Mouse (Mus musculus) liver, postnatal 0 days (tissue): ENCODE data around the gene Catsper3. TPM values are rescaled to one million over a fixed set of nuclear protein-coding genes. Genes with fewer than 3 reads are reported as not detected.

ENCODE experiments used
- ATAC-seq: fragments of 200-750 bp; cut with Nextera tagmentation; 2 replicates; pipeline ENCODE4 v1.8.0; 2017; ENCODE audit warnings: mild to moderate bottlenecking, moderate library complexity
- DNase-seq: peaks from one replicate; pipeline ENCODE4 v3.0.0-alpha.2; 2016
- H3K27ac ChIP-seq: fragments of 300-500 bp; sonication (generic); 2 replicates; pipeline ENCODE4 v1.5.1; 2014; ENCODE audit warnings: antibody characterized with exemption, moderate library complexity, mild to moderate bottlenecking, low read depth
- H3K27me3 ChIP-seq: fragments of 300-500 bp; sonication (generic); 2 replicates; pipeline ENCODE4 v1.6.1; 2014; ENCODE audit warnings: low read length, control low read depth, mixed read lengths; ENCODE audit not compliant: insufficient read depth
- H3K36me3 ChIP-seq: fragments of 300-500 bp; sonication (generic); replicated peaks from 2 replicates; pipeline ENCODE4 v1.6.1; 2014; ENCODE audit warnings: mild to moderate bottlenecking, control low read depth, low read length, moderate library complexity, mixed read lengths; ENCODE audit not compliant: insufficient read depth
- H3K4me1 ChIP-seq: fragments of 300-500 bp; sonication (generic); 2 replicates; pipeline ENCODE4 v1.6.1; 2014; ENCODE audit warnings: antibody characterized with exemption, mild to moderate bottlenecking, control low read depth; ENCODE audit not compliant: insufficient read depth
- H3K4me2 ChIP-seq: fragments of 300-500 bp; sonication (generic); 2 replicates; pipeline ENCODE4 v1.6.1; 2014; ENCODE audit warnings: low read depth, mild to moderate bottlenecking, low read length, moderate library complexity, mixed read lengths
- H3K4me3 ChIP-seq: fragments of 300-500 bp; sonication (generic); 2 replicates; pipeline ENCODE4 v1.5.1; 2014; ENCODE audit warnings: low read depth, low read length
- H3K9ac ChIP-seq: fragments of 300-500 bp; sonication (generic); replicated peaks from 2 replicates; pipeline ENCODE4 v1.6.1; 2014; ENCODE audit warnings: mild to moderate bottlenecking, moderate library complexity
- H3K9me3 ChIP-seq: fragments of 300-500 bp; sonication (generic); 2 replicates; pipeline ENCODE4 v1.6.1; 2016; ENCODE audit warnings: mild to moderate bottlenecking, control low read depth, low read length, mixed read lengths
- CTCF ChIP-seq: sonication (generic); IDR thresholded peaks from 2 replicates; pipeline ENCODE4 v1.5.1; 2016; ENCODE audit warnings: antibody characterized with exemption, low read depth
- EP300 ChIP-seq: IDR thresholded peaks from 2 replicates; pipeline ENCODE4 v1.6.1; 2016; ENCODE audit warnings: antibody characterized with exemption, low read depth, mild to moderate bottlenecking
- WGBS: fragments of 180-500 bp; shearing (Covaris S2); extraction: QIAGEN DNeasy Blood & Tissue Kit; methylation state at CpG from one replicate; pipeline ENCODE4 v1.1.7; 2014; ENCODE audit not compliant: insufficient replicate concordance; 5-methylcytosine and 5-hydroxymethylcytosine counted together
- polyA plus RNA-seq: library from polyadenylated mRNA; unstranded; fragments of >200 nt; fragmentation: Nextera tagmentation; extraction: Ambion mirVana; gene quantifications from 2 replicates; pipeline ENCODE4 v1.2.1, GENCODE M21; 2015

The Catsper3 gene
- 0.13 TPM in 2 replicates for polyA plus RNA-seq

GRCm38 (mm10) chr13:55784268-55784667, at the start of gene Catsper3:
Gene Catsper3, plus strand, starts transcription at chr13:55784568.
- Histone ChIP-seq H3K36me3 (no peaks in the 10 kb centered on the region), H3K4me3 (no peak within 1 kb of the TSS), H3K27ac (no peak within 1 kb of the TSS), H3K4me2 (no peak within 1 kb of the TSS), H3K27me3 (no peaks in the 10 kb centered on the region), H3K4me1 (no peaks in the 10 kb centered on the region), H3K9me3 (no peaks in the 10 kb centered on the region), H3K9ac (no peak within 1 kb of the TSS)
- 78% methylated on average over 3 of the region's 3 CpGs for WGBS
- TF ChIP-seq EP300 (no peak), CTCF (no peak)
- DNase-seq = no peak
- ATAC-seq = no peak

- no peak for ATAC-seq
- no peak for TF ChIP-seq CTCF
- no peak for TF ChIP-seq EP300
Measured at GRCm38 (mm10) chr13:55737885-55738284, 46.5 kb upstream of the Catsper3 start.

GRCm38 (mm10) chr13:55742306-55742705, 42.1 kb upstream of the Catsper3 start:
- Histone ChIP-seq H3K27ac (no peak overlapping the region), H3K9ac (no peak overlapping the region), H3K4me1 (no peaks in the 10 kb centered on the region), H3K9me3 (no peaks in the 10 kb centered on the region), H3K27me3 (no peaks in the 10 kb centered on the region), H3K36me3 (no peaks in the 10 kb centered on the region), H3K4me3 (no peak overlapping the region), H3K4me2 (no peak overlapping the region)
- ATAC-seq = no peak
- TF ChIP-seq CTCF (no peak), EP300 (no peak)
- 67% methylated on average over 8 of the region's 8 CpGs for WGBS
- no peak for DNase-seq

More at GRCm38 (mm10) chr13:55737885-55738284, 46.5 kb upstream of the Catsper3 start:
- Histone ChIP-seq H3K36me3 (no peaks in the 10 kb centered on the region), H3K4me3 (no peak overlapping the region), H3K9ac (no peak overlapping the region), H3K4me2 (no peak overlapping the region), H3K27me3 (no peaks in the 10 kb centered on the region), H3K27ac (no peak overlapping the region), H3K9me3 (no peaks in the 10 kb centered on the region), H3K4me1 (no peaks in the 10 kb centered on the region)
- no peak for DNase-seq
- 83% methylated on average over 8 of the region's 8 CpGs for WGBS

GRCm38 (mm10) chr13:55754380-55754779, 30.0 kb upstream of the Catsper3 start:
- Histone ChIP-seq H3K4me1 (no peaks in the 10 kb centered on the region), H3K27ac (no peak overlapping the region), H3K9ac (no peak overlapping the region), H3K36me3 (no peaks in the 10 kb centered on the region), H3K27me3 (no peaks in the 10 kb centered on the region), H3K9me3 (no peaks in the 10 kb centered on the region), H3K4me3 (no peak overlapping the region), H3K4me2 (no peak overlapping the region)
- no peak for ATAC-seq
- TF ChIP-seq EP300 (no peak), CTCF (no peak)
- 60% methylated on average over 13 of the region's 13 CpGs for WGBS
- no peak for DNase-seq

GRCm38 (mm10) chr13:55756789-55757188, 27.6 kb upstream of the Catsper3 start:
- H3K27me3 ChIP-seq = no peaks in the 10 kb centered on the region
- H3K4me3 ChIP-seq = no peak overlapping the region
- WGBS = 40% methylated on average over 8 of the region's 8 CpGs
- H3K4me2 ChIP-seq = peak overlapping the region; percentile 15; the same call in 1 of the 2 replicates
- no peak for ATAC-seq
- TF ChIP-seq CTCF = no peak
- TF ChIP-seq EP300 = no peak
- no peaks in the 10 kb centered on the region for H3K9me3 ChIP-seq
- DNase-seq = no peak
- no peaks in the 10 kb centered on the region for H3K4me1 ChIP-seq
- no peaks in the 10 kb centered on the region for H3K36me3 ChIP-seq
- no peak overlapping the region for H3K9ac ChIP-seq
- H3K27ac ChIP-seq = no peak overlapping the region

- ATAC-seq = no peak
- H3K27me3 ChIP-seq = no peaks in the 10 kb centered on the region
- H3K36me3 ChIP-seq = no peaks in the 10 kb centered on the region
- DNase-seq = no peak
- no peak overlapping the region for H3K4me2 ChIP-seq
- 79% methylated on average over 6 of the region's 6 CpGs for WGBS
- TF ChIP-seq CTCF (peak; percentile 37), EP300 (no peak)
- H3K4me1 ChIP-seq = no peaks in the 10 kb centered on the region
- no peak overlapping the region for H3K27ac ChIP-seq
- H3K9ac ChIP-seq = no peak overlapping the region
- no peaks in the 10 kb centered on the region for H3K9me3 ChIP-seq
- no peak overlapping the region for H3K4me3 ChIP-seq
Measured at GRCm38 (mm10) chr13:55757645-55758044, 26.7 kb upstream of the Catsper3 start.

GRCm38 (mm10) chr13:55760576-55760975, 23.8 kb upstream of the Catsper3 start:
- Histone ChIP-seq H3K4me1 (no peaks in the 10 kb centered on the region), H3K27me3 (no peaks in the 10 kb centered on the region), H3K27ac (no peak overlapping the region), H3K4me2 (no peak overlapping the region), H3K4me3 (no peak overlapping the region), H3K9me3 (no peaks in the 10 kb centered on the region), H3K36me3 (no peaks in the 10 kb centered on the region), H3K9ac (no peak overlapping the region)
- no peak for ATAC-seq
- 66% methylated on average over 10 of the region's 10 CpGs for WGBS
- TF ChIP-seq EP300 = no peak
- no peak for TF ChIP-seq CTCF
- no peak for DNase-seq
